1 mouse cellular context compared by ENCODE assay signal in genomic region chr12:100725458-100725786, GRCm38 (mm10).
TF ChIP-seq lines count a peak whose summit lies in the region.

No protein-coding gene starts in this region.

TF ChIP-seq in CH12.LX, 34 proteins besides CTCF, POLR2A, EP300 and RAD21 (continued from another document):
- TF ChIP-seq SIN3A (IDR thresholded peaks at IDR 0.05; ENCODE audit: low read length) (no peak), USF2 (conservative IDR thresholded peaks at IDR 0.05; ENCODE audit: low read depth, low read length) (peak; percentile 28; the same call in 1 of the 2 replicates), JUN (IDR thresholded peaks at IDR 0.05; ENCODE audit: insufficient read depth, low read depth, low read length) (no peak), ZC3H11A (IDR thresholded peaks at IDR 0.05; ENCODE audit: low read depth, low read length) (no peak), ELF1 (IDR thresholded peaks at IDR 0.05; ENCODE audit: low read depth, low read length) (no peak), ZNF384 (IDR thresholded peaks at IDR 0.05; ENCODE audit: low read depth, low read length) (no peak), MXI1 (IDR thresholded peaks at IDR 0.05; ENCODE audit: low read depth, low read length) (peak; percentile 92), POLR2AphosphoS2 (IDR thresholded peaks at IDR 0.05; ENCODE audit: low read depth, low read length) (no peak), MEF2A (IDR thresholded peaks at IDR 0.05; ENCODE audit: borderline replicate concordance, low read depth, low read length) (no peak), GABPA (IDR thresholded peaks at IDR 0.05; ENCODE audit: insufficient replicate concordance, low read depth, low read length) (no peak), NELFE (IDR thresholded peaks at IDR 0.05; ENCODE audit: low read depth, low read length) (no peak; the same call in 1 of the 2 replicates), TCF12 (IDR thresholded peaks at IDR 0.05; ENCODE audit: low read depth, low read length) (no peak)
TF ChIP-seq in CH12.LX: peak in this region for 7.
